Mouse (Mus musculus): ENCODE data around the gene Nutf2-ps1. TPM values are rescaled to one million over a fixed set of nuclear protein-coding genes. Genes with fewer than 3 reads are reported as not detected.

Nutf2-ps1 gene
- polyA plus RNA-seq, 1 experiment = 34.3 TPM

GRCm38 (mm10) chr19:53574546-53574945 lies 14.3 kb downstream of the Nutf2-ps1 start:
- Histone ChIP-seq H3K4me2 (ENCODE audit: low read depth) (no peak overlapping the region), H3K36me3 (ENCODE audit: control insufficient read depth, insufficient read depth) (no peaks in the 10 kb centered on the region), H3K4me3 (no peak overlapping the region), H3K27me3 (ENCODE audit: control insufficient read depth, insufficient read depth, insufficient read length) (no peaks in the 10 kb centered on the region), H3K79me2 (ENCODE audit: control insufficient read depth, insufficient read depth) (no peaks in the 10 kb centered on the region), H3ac (ENCODE audit: control insufficient read depth, insufficient read length) (no peak overlapping the region)
- no peak for TF ChIP-seq POLR2A (IDR thresholded peaks at IDR 0.05; ENCODE audit: insufficient read length, low read depth)
- TF ChIP-seq REST (IDR thresholded peaks at IDR 0.05; ENCODE audit: insufficient read depth, insufficient read length) = no peak
- no peak for TF ChIP-seq E2F4 (IDR thresholded peaks at IDR 0.05; ENCODE audit: insufficient read depth)
- TF ChIP-seq MYOG (IDR thresholded peaks at IDR 0.05; ENCODE audit: control insufficient read depth in 1 of 3, insufficient read depth in 1 of 3, insufficient read length in 2 of 3, low read depth in 2 of 3) = no peak
- no peak for TF ChIP-seq SRF (IDR thresholded peaks at IDR 0.05; ENCODE audit: control insufficient read depth, insufficient read length, low read depth)
- TF ChIP-seq USF1 (IDR thresholded peaks at IDR 0.05; ENCODE audit: low read depth) = no peak
- TF ChIP-seq POLR2AphosphoS2 (IDR thresholded peaks at IDR 0.05; ENCODE audit: insufficient read length, low read depth) = no peak
- no peak for TF ChIP-seq MAX (IDR thresholded peaks at IDR 0.05; ENCODE audit: low read depth)
- TF ChIP-seq TCF3 (IDR thresholded peaks at IDR 0.05; ENCODE audit: insufficient read length, low read depth) = no peak
- TF ChIP-seq TCF12 (IDR thresholded peaks at IDR 0.05; ENCODE audit: insufficient read depth, poor library complexity, severe bottlenecking) = no peak
- TF ChIP-seq MYOD1 (IDR thresholded peaks at IDR 0.05; ENCODE audit: control insufficient read depth in 1 of 3, insufficient read length in 2 of 3, low read depth in 2 of 3) = no peak
- no peak for TF ChIP-seq CEBPB (IDR thresholded peaks at IDR 0.05; ENCODE audit: insufficient read depth, poor library complexity, severe bottlenecking)

DNA sequence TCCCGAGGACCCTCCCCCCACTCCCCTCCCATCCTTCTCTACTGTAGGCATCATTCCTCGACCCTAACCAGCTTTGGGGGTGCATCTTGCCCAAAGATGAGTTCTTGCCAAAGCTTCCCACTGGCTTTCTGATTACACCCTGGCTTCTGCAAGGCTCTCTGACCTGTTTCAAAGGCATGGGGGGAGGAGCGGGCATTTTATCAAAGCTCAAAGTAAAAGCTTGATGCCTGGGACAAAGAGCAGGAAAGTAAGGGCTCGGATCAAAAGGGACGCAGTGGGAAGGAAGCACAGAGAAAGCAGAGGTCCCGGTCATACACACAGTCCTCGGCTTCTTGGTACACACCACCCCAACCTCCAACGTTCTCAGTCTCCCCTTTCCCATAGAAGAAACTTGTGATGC lies 14.7 kb downstream of the Nutf2-ps1 start:
- Histone ChIP-seq H3K36me3 (ENCODE audit: control insufficient read depth, insufficient read depth) (no peaks in the 10 kb centered on the region), H3K79me2 (ENCODE audit: control insufficient read depth, insufficient read depth) (no peaks in the 10 kb centered on the region), H3K4me2 (ENCODE audit: low read depth) (no peak overlapping the region), H3K4me3 (no peak overlapping the region), H3K27me3 (ENCODE audit: control insufficient read depth, insufficient read depth, insufficient read length) (no peaks in the 10 kb centered on the region), H3ac (ENCODE audit: control insufficient read depth, insufficient read length) (no peak overlapping the region)
- TF ChIP-seq MYOG (IDR thresholded peaks at IDR 0.05; ENCODE audit: control insufficient read depth in 1 of 3, insufficient read depth in 1 of 3, insufficient read length in 2 of 3, low read depth in 2 of 3) = no peak
- no peak for TF ChIP-seq POLR2AphosphoS2 (IDR thresholded peaks at IDR 0.05; ENCODE audit: insufficient read length, low read depth)
- TF ChIP-seq SRF (IDR thresholded peaks at IDR 0.05; ENCODE audit: control insufficient read depth, insufficient read length, low read depth) = no peak
- TF ChIP-seq POLR2A (IDR thresholded peaks at IDR 0.05; ENCODE audit: insufficient read length, low read depth) = no peak
- TF ChIP-seq TCF12 (IDR thresholded peaks at IDR 0.05; ENCODE audit: insufficient read depth, poor library complexity, severe bottlenecking) = no peak
- no peak for TF ChIP-seq CEBPB (IDR thresholded peaks at IDR 0.05; ENCODE audit: insufficient read depth, poor library complexity, severe bottlenecking)
- TF ChIP-seq MAX (IDR thresholded peaks at IDR 0.05; ENCODE audit: low read depth) = no peak
- no peak for TF ChIP-seq REST (IDR thresholded peaks at IDR 0.05; ENCODE audit: insufficient read depth, insufficient read length)
- TF ChIP-seq USF1 (IDR thresholded peaks at IDR 0.05; ENCODE audit: low read depth) = no peak
- no peak for TF ChIP-seq TCF3 (IDR thresholded peaks at IDR 0.05; ENCODE audit: insufficient read length, low read depth)
- no peak for TF ChIP-seq MYOD1 (IDR thresholded peaks at IDR 0.05; ENCODE audit: control insufficient read depth in 1 of 3, insufficient read length in 2 of 3, low read depth in 2 of 3)
- TF ChIP-seq E2F4 (IDR thresholded peaks at IDR 0.05; ENCODE audit: insufficient read depth) = no peak

GRCm38 (mm10) chr19:53573151-53573550 lies 15.7 kb downstream of the Nutf2-ps1 start:
- H3K79me2 ChIP-seq (ENCODE audit: control insufficient read depth, insufficient read depth) = no peaks in the 10 kb centered on the region
- no peaks in the 10 kb centered on the region for H3K27me3 ChIP-seq (ENCODE audit: control insufficient read depth, insufficient read depth, insufficient read length)
- no peak for TF ChIP-seq TCF12 (IDR thresholded peaks at IDR 0.05; ENCODE audit: insufficient read depth, poor library complexity, severe bottlenecking)
- no peak for TF ChIP-seq SRF (IDR thresholded peaks at IDR 0.05; ENCODE audit: control insufficient read depth, insufficient read length, low read depth)
- TF ChIP-seq MAX (IDR thresholded peaks at IDR 0.05; ENCODE audit: low read depth) = no peak
- no peak for TF ChIP-seq POLR2A (IDR thresholded peaks at IDR 0.05; ENCODE audit: insufficient read length, low read depth)
- no peak for TF ChIP-seq POLR2AphosphoS2 (IDR thresholded peaks at IDR 0.05; ENCODE audit: insufficient read length, low read depth)
- no peak for TF ChIP-seq TCF3 (IDR thresholded peaks at IDR 0.05; ENCODE audit: insufficient read length, low read depth)
- TF ChIP-seq REST (IDR thresholded peaks at IDR 0.05; ENCODE audit: insufficient read depth, insufficient read length) = no peak
- no peak for TF ChIP-seq CEBPB (IDR thresholded peaks at IDR 0.05; ENCODE audit: insufficient read depth, poor library complexity, severe bottlenecking)
- no peak for TF ChIP-seq E2F4 (IDR thresholded peaks at IDR 0.05; ENCODE audit: insufficient read depth)
- TF ChIP-seq MYOG (IDR thresholded peaks at IDR 0.05; ENCODE audit: control insufficient read depth in 1 of 3, insufficient read depth in 1 of 3, insufficient read length in 2 of 3, low read depth in 2 of 3) = no peak
- no peak for TF ChIP-seq MYOD1 (IDR thresholded peaks at IDR 0.05; ENCODE audit: control insufficient read depth in 1 of 3, insufficient read length in 2 of 3, low read depth in 2 of 3)
- no peak for TF ChIP-seq USF1 (IDR thresholded peaks at IDR 0.05; ENCODE audit: low read depth)
- H3K4me2 ChIP-seq (ENCODE audit: low read depth) = no peak overlapping the region
- no peak overlapping the region for H3K4me3 ChIP-seq
- no peak overlapping the region for H3ac ChIP-seq (ENCODE audit: control insufficient read depth, insufficient read length)
- H3K36me3 ChIP-seq (ENCODE audit: control insufficient read depth, insufficient read depth) = no peaks in the 10 kb centered on the region

DNA sequence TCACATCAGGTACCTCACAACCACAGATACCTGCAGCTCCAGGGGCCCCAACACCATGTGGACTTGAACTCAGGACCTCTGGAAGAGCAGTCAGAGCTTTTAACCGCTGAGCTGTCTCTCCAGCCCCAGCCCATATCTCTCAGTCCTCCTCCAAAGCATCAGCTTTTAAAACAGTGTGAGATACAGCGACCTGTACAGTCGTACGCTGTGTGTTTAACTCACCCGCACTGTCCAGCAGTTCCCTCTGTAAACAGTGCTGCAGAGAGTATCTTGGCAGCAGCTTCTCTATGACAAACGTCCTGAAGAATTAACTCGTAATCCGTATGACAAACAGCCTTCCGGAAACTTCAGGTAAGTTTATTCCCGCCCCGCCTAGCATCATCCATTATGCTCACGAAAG lies 16.3 kb downstream of the Nutf2-ps1 start:
- Histone ChIP-seq H3ac (ENCODE audit: control insufficient read depth, insufficient read length) (no peak overlapping the region), H3K79me2 (ENCODE audit: control insufficient read depth, insufficient read depth) (no peaks in the 10 kb centered on the region), H3K36me3 (ENCODE audit: control insufficient read depth, insufficient read depth) (no peaks in the 10 kb centered on the region), H3K4me3 (no peak overlapping the region), H3K27me3 (ENCODE audit: control insufficient read depth, insufficient read depth, insufficient read length) (no peaks in the 10 kb centered on the region), H3K4me2 (ENCODE audit: low read depth) (no peak overlapping the region)
- TF ChIP-seq E2F4 (IDR thresholded peaks at IDR 0.05; ENCODE audit: insufficient read depth) (no peak), TCF12 (IDR thresholded peaks at IDR 0.05; ENCODE audit: insufficient read depth, poor library complexity, severe bottlenecking) (no peak), REST (IDR thresholded peaks at IDR 0.05; ENCODE audit: insufficient read depth, insufficient read length) (no peak), USF1 (IDR thresholded peaks at IDR 0.05; ENCODE audit: low read depth) (no peak), TCF3 (IDR thresholded peaks at IDR 0.05; ENCODE audit: insufficient read length, low read depth) (no peak), POLR2A (IDR thresholded peaks at IDR 0.05; ENCODE audit: insufficient read length, low read depth) (no peak), MYOD1 (IDR thresholded peaks at IDR 0.05; ENCODE audit: control insufficient read depth in 1 of 3, insufficient read length in 2 of 3, low read depth in 2 of 3) (no peak), MAX (IDR thresholded peaks at IDR 0.05; ENCODE audit: low read depth) (no peak), POLR2AphosphoS2 (IDR thresholded peaks at IDR 0.05; ENCODE audit: insufficient read length, low read depth) (no peak), CEBPB (IDR thresholded peaks at IDR 0.05; ENCODE audit: insufficient read depth, poor library complexity, severe bottlenecking) (no peak), MYOG (IDR thresholded peaks at IDR 0.05; ENCODE audit: control insufficient read depth in 1 of 3, insufficient read depth in 1 of 3, insufficient read length in 2 of 3, low read depth in 2 of 3) (no peak), SRF (IDR thresholded peaks at IDR 0.05; ENCODE audit: control insufficient read depth, insufficient read length, low read depth) (no peak)
